Mouse (Mus musculus) MEL (cell line): ENCODE measurements around the gene Gm10134.
"Not testable (repeated sequence)": the region's sequence is repeated elsewhere in the genome, so short reads cannot be mapped to it uniquely, and the experiment has no call there.

ENCODE experiments used
- CTCF ChIP-seq, 3 experiments: IDR thresholded peaks in 2 of 3; conservative IDR thresholded peaks in 1 of 3; 2 replicates each; pipeline ENCODE4 v1.5.1; 2011 to 2012; ENCODE audit warnings: low read length in 3 of 3, low read depth in 2 of 3, mild to moderate bottlenecking in 2 of 3, improper control_type of control experiment in 1 of 3, inconsistent platforms in 1 of 3, mixed read lengths in 1 of 3, moderate library complexity in 1 of 3; ENCODE audit not compliant: control insufficient read depth in 1 of 3, insufficient read depth in 1 of 3, poor library complexity in 1 of 3, severe bottlenecking in 1 of 3
- GATA1 ChIP-seq: IDR thresholded peaks from 2 replicates; pipeline ENCODE4 v1.6.1; 2011; ENCODE audit warnings: low read depth, low read length, improper control_type of control experiment
- POLR2A ChIP-seq, 2 experiments: IDR thresholded peaks; 2 replicates each; pipeline ENCODE4 v1.6.1; 2011 to 2012; ENCODE audit warnings: low read length in 2 of 2, mild to moderate bottlenecking in 2 of 2, control low read depth in 1 of 2, improper control_type of control experiment in 1 of 2, low read depth in 1 of 2, moderate library complexity in 1 of 2; ENCODE audit not compliant: control insufficient read depth in 1 of 2, insufficient read depth in 1 of 2, poor library complexity in 1 of 2
- TBP ChIP-seq: IDR thresholded peaks from 2 replicates; pipeline ENCODE4 v1.8.0; 2011; ENCODE audit warnings: low read depth, low read length, improper control_type of control experiment

GRCm38 (mm10) chr2:28511600-28511999, 5.7 kb downstream of the Gm10134 start:
- TF ChIP-seq POLR2A (IDR thresholded peaks at IDR 0.05; ENCODE audit: control insufficient read depth in 1 of 2, insufficient read depth in 1 of 2, low read depth in 1 of 2, low read length in 2 of 2, poor library complexity in 1 of 2); GATA1; TBP: not testable (repeated sequence)
- peak; percentile 24 to 50 (median 45); a peak in 5 of 6 replicates for TF ChIP-seq CTCF (IDR thresholded peaks at IDR 0.05 in 2 of 3, conservative IDR thresholded peaks at IDR 0.05 in 1 of 3; ENCODE audit: control insufficient read depth in 1 of 3, insufficient read depth in 1 of 3, low read depth in 2 of 3, low read length in 3 of 3, poor library complexity in 1 of 3, severe bottlenecking in 1 of 3)
